Mouse (Mus musculus): ENCODE data around the gene Ezh1. TPM values are rescaled to one million over a fixed set of nuclear protein-coding genes. Genes with fewer than 3 reads are reported as not detected.

Ezh1 gene
- total RNA-seq (2021), result 10 to 100 TPM; 55.7 to 62.7 TPM
- long read RNA-seq, experiment 1, full-length matches to known transcripts, result 40 of 106 reads
- long read RNA-seq, experiment 1, partial matches to known transcripts, result 32 of 106 reads
- long read RNA-seq, experiment 1, other reads (novel, unspliced or antisense), result 34 of 106 reads
- long read RNA-seq, experiment 2, full-length matches to known transcripts, result 19 of 59 reads
- long read RNA-seq, experiment 2, partial matches to known transcripts, result 25 of 59 reads
- long read RNA-seq, experiment 2, other reads (novel, unspliced or antisense), result 15 of 59 reads

- peak; percentile 86 to 92 for DNase-seq (ENCODE audit: low spot score in 2 of 2)
These were observed at the start of gene Ezh1 for GRCm38 (mm10) chr11:101226065-101226701. Gene Ezh1, minus strand, starts transcription at chr11:101226463.

GRCm38 (mm10) chr11:101275309-101275708 is 49.0 kb upstream of the Ezh1 start:
- no peak for DNase-seq (ENCODE audit: low spot score in 2 of 2)

GRCm38 (mm10) chr11:101272446-101272845 is 46.2 kb upstream of the Ezh1 start:
- DNase-seq (ENCODE audit: low spot score in 2 of 2), result no peak

- DNase-seq (ENCODE audit: low spot score in 2 of 2), result no peak
These were observed 43.4 kb upstream of the Ezh1 start for GRCm38 (mm10) chr11:101269577-101270116.

DNA sequence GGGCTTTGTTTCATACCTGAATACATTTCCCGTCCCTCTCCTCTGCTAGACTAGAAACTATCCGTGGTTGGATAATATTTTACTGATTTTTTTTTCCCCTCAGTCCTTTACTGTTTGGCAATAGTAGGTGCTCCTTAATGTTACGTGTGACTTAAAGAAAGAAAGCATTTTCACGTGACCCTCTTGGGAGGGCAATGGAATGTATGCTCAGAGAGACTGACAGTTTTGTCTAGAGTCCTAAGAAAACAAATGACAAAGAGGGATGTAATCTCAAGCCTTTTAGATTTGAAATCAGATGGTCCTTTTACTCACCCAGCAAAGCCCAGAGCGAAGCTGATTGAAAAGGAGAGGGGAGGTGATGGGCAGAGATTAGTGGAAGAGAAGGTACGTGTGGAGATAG is 39.6 kb upstream of the Ezh1 start:
- no peak for DNase-seq (ENCODE audit: low spot score in 2 of 2)

DNA sequence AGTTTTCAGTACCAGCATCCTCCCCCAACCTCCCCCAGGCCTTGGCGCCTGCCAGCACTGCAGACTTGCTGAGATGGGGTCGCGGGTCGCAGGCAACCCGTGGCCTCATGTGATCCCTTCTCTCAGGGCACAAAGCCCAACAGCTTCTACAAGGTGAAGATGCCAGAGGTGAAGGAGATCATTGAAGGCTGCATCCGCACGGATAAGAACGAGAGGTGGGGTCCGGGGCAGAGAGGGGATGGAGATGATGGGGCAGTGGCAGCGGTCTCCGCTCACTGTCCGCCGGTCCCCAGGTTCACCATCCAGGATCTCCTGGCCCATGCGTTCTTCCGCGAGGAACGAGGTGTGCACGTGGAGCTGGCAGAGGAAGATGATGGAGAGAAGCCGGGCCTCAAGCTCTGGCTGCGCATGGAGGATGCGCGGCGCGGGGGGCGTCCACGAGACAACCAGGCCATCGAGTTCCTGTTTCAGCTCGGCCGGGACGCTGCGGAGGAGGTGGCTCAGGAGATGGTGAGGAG is 38.8 kb upstream of the Ezh1 start:
- DNase-seq (ENCODE audit: low spot score in 2 of 2), result no peak

DNA sequence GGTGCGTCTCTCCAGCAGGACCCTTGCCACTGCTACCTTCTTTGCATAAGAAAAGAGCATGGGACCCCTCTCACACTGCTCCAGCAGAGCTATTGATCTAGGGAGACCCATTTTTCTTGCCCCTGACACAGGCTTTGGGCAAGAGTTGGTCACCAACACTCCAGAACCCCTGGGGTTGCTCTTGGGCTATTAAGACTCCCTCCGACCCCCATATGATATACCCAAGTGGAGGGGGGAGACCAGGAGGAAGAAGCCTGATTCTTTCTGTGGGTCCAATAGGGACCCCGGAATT is 37.7 kb upstream of the Ezh1 start:
- DNase-seq (ENCODE audit: low spot score in 2 of 2), result no peak

DNA sequence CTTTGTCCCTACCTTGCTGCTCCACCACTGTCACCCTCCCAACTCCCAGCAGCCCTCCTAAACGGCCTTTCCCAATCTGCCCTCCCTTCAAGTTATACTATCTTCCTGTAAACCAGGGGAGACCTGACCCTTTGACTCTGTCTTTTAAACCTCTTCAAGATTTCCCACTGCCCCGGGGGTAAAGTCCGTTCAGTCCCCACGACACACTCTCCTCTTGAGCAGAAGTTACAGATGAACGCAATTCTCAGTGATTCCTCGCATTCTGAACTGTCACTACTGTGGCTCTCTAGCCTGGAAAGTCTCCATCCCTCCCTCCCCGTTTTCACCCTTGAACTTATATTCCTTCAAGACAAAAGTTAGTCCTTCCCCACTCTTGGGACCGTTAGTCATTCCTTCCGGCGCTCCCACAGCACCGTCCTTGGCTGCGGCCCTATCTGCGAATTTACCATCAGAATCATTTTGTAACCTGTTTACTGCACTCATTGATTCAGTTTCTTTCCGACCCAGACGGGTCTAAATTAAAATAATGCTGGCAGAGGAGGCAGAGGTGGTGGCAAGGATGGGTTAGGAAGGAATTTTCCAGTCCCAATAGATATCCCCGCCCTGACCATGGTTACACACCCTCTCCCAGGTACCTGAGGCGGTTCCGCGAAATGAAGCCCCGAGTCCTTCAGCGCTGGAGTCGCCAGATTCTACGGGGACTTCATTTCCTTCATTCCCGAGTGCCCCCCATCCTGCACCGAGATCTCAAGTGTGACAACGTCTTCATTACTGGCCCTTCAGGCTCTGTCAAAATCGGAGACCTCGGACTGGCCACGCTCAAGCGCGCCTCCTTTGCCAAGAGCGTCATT is 37.1 kb upstream of the Ezh1 start:
- no peak for DNase-seq (ENCODE audit: low spot score in 2 of 2)

GRCm38 (mm10) chr11:101262272-101262967 is 36.2 kb upstream of the Ezh1 start:
- no peak for DNase-seq (ENCODE audit: low spot score in 2 of 2)

DNA sequence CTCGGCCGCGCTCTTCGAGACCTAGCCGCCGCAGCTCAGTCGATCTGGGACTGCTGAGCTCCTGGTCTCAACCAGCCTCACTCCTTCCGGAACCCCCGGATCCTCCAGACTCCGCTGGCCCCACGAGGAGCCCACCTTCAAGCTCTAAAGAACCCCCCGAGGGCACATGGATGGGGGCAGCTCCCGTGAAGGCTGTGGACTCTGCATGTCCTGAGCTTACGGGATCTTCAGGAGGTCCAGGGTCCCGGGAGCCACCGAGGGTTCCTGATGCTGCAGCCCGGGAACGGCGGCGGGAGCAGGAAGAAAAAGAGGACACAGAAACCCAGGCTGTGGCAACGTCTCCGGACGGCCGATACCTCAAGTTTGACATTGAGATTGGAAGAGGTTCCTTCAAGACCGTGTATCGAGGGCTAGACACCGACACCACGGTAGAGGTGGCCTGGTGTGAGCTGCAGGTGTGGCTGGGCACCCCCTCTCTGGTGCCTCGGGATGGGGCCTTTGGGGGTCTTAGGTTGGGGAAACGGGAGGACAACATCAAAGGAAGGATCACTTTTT is 34.6 kb upstream of the Ezh1 start:
- DNase-seq (ENCODE audit: low spot score in 2 of 2), result no peak

DNA sequence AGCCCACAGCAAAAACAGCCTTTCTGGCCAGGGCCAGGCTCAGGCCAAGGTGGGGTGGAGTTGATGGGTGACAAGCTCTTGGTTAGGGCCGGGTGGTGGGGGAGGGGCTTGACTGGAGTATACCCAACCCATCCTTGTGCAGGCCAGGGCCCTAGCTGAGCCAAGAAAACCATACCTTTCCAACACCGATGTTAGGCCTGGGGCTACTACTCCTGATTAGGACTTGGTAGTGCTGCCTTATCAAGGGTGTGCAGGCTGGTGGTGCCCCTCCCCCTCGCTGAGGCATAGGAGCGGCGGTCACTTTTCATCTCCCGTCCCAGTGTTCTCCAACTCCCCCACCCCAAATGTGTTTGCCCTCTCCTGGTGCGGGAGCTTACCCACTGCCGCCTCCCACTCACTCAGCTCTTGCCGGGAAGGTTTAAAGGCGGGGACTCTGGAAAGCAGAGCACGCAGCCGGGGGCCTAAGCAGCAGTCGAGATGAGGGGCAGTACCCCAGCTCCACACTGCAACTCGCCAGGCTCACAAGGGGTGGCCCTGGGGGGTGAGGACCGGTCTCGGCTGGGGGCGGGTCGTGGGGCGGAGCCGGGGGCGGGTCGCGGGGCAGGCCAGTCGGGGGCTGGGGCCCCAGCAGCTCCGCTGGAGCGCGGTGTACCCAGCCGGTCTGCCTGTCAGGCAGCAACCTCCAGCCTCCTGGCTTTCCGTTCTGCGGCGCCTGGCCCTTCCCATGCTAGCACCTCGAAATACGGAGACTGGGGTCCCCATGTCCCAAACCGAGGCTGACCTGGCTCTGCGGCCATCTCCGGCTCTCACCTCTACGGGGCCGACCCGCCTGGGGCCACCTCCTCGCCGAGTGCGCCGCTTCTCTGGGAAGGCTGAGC is 33.9 kb upstream of the Ezh1 start, which contains the start of gene Wnk4:
Wnk4 (plus strand) TSS at position 620 of the 878 bp plus-strand sequence.
- no peak for DNase-seq (ENCODE audit: low spot score in 2 of 2)

DNA sequence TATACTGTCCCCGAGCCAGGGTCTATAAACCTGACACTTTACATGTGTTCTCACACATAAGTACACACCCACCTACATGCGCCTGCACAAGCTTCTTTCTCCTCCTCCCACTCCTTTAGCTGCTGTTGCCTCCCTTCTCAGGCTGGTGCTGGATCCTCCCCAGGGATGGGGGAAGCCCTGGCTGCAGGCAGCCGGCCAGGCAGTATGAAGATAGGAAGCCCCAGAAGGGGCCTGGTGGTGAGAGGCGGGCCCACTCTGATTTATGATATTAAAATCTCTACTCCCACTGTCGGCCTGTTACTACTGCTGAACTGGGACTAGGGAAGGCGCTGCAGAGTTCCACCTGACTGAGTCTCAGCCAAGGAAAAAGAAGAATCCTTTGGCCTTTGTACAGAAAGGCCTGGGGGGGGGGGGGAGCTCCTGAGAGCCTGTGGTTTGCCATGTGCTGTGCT is 33.0 kb upstream of the Ezh1 start:
- peak; percentile 61 to 78 for DNase-seq (ENCODE audit: low spot score in 2 of 2)

GRCm38 (mm10) chr11:101255826-101256775 is 29.8 kb upstream of the Ezh1 start:
- DNase-seq (ENCODE audit: low spot score in 2 of 2), result no peak

- peak; percentile 83 to 88 for DNase-seq (ENCODE audit: low spot score in 2 of 2)
These were observed 27.5 kb upstream of the Ezh1 start, which contains the start of gene Vps25 for GRCm38 (mm10) chr11:101253613-101254389. Gene Vps25, plus strand, starts transcription at chr11:101253707.

GRCm38 (mm10) chr11:101252941-101253340 is 26.7 kb upstream of the Ezh1 start:
- DNase-seq (ENCODE audit: low spot score in 2 of 2), result no peak

GRCm38 (mm10) chr11:101251031-101251430 is 24.8 kb upstream of the Ezh1 start:
- DNase-seq (ENCODE audit: low spot score in 2 of 2), result no peak

GRCm38 (mm10) chr11:101248258-101248994 is 22.2 kb upstream of the Ezh1 start:
- DNase-seq (ENCODE audit: low spot score in 2 of 2), result peak; percentile 60 to 73
